Mouse (Mus musculus) midbrain, postnatal 0 days (tissue): ENCODE results near the gene Mical1. TPM values are rescaled to one million over a fixed set of nuclear protein-coding genes. Genes with fewer than 3 reads are reported as not detected.

ENCODE experiments used
- ATAC-seq: fragments of 200-750 bp; cut with Nextera tagmentation; 2 replicates; pipeline ENCODE4 v1.8.0; 2017; ENCODE audit warnings: moderate number of reproducible peaks, mild to moderate bottlenecking, moderate TSS enrichment, moderate library complexity; ENCODE audit not compliant: low FRiP score
- DNase-seq: peaks from one replicate; pipeline ENCODE4 v3.0.0-alpha.2; 2015; ENCODE audit warnings: low spot score
- H3K27ac ChIP-seq: fragments of 300-500 bp; sonication (generic); 2 replicates; pipeline ENCODE4 v1.5.1; 2014; ENCODE audit warnings: low read depth, mild to moderate bottlenecking, low read length, mixed read lengths
- H3K27me3 ChIP-seq: fragments of 300-500 bp; sonication (generic); 2 replicates; pipeline ENCODE4 v1.6.1; 2014; ENCODE audit warnings: low read length, control low read depth, mixed read lengths; ENCODE audit not compliant: insufficient read depth
- H3K36me3 ChIP-seq: fragments of 300-500 bp; sonication (generic); 2 replicates; pipeline ENCODE4 v1.6.1; 2014; ENCODE audit warnings: low read length, control low read depth, mixed read lengths; ENCODE audit not compliant: insufficient read depth
- H3K4me1 ChIP-seq: fragments of 300-500 bp; sonication (generic); 2 replicates; pipeline ENCODE4 v1.6.1; 2014; ENCODE audit warnings: mild to moderate bottlenecking, control low read depth, antibody characterized with exemption, low read length, mixed read lengths; ENCODE audit not compliant: insufficient read depth
- H3K4me2 ChIP-seq: fragments of 300-500 bp; sonication (generic); 2 replicates; pipeline ENCODE4 v1.6.1; 2014; ENCODE audit warnings: low read depth, mild to moderate bottlenecking, low read length, mixed read lengths; ENCODE audit not compliant: poor library complexity, severe bottlenecking
- H3K4me3 ChIP-seq: fragments of 300-500 bp; sonication (generic); 2 replicates; pipeline ENCODE4 v1.5.1; 2014; ENCODE audit warnings: low read depth, mild to moderate bottlenecking, low read length, moderate library complexity
- H3K9ac ChIP-seq: fragments of 300-500 bp; sonication (generic); replicated peaks from 2 replicates; pipeline ENCODE4 v1.6.1; 2014; ENCODE audit warnings: mild to moderate bottlenecking, low read length, moderate library complexity, mixed read lengths; ENCODE audit not compliant: poor library complexity, severe bottlenecking
- H3K9me3 ChIP-seq: fragments of 300-500 bp; sonication (generic); 2 replicates; pipeline ENCODE4 v1.6.1; 2016; ENCODE audit warnings: low read length, control low read depth
- CTCF ChIP-seq: IDR thresholded peaks from 2 replicates; pipeline ENCODE4 v1.5.1; 2016; ENCODE audit warnings: antibody characterized with exemption, mild to moderate bottlenecking
- WGBS: fragments of 180-500 bp; shearing (Covaris S2); extraction: QIAGEN DNeasy Blood & Tissue Kit; methylation state at CpG from one replicate; pipeline ENCODE4 v1.1.7; 2014; 5-methylcytosine and 5-hydroxymethylcytosine counted together
- polyA plus RNA-seq: library from polyadenylated mRNA; unstranded; fragments of >200 nt; fragmentation: Nextera tagmentation; extraction: Ambion mirVana; gene quantifications from 2 replicates; pipeline ENCODE4 v1.2.1, GENCODE M21; 2015
- total RNA-seq: library from RNA; depleted of rRNA; stranded (reverse); fragments of >200 nt; gene quantifications from 2 replicates; pipeline ENCODE4 v1.2.3, GENCODE M21; 2014

Mical1 gene
- total and polyA plus RNA-seq, 2 experiments from 2014 or later: 21.2 to 24.6 TPM

DNA sequence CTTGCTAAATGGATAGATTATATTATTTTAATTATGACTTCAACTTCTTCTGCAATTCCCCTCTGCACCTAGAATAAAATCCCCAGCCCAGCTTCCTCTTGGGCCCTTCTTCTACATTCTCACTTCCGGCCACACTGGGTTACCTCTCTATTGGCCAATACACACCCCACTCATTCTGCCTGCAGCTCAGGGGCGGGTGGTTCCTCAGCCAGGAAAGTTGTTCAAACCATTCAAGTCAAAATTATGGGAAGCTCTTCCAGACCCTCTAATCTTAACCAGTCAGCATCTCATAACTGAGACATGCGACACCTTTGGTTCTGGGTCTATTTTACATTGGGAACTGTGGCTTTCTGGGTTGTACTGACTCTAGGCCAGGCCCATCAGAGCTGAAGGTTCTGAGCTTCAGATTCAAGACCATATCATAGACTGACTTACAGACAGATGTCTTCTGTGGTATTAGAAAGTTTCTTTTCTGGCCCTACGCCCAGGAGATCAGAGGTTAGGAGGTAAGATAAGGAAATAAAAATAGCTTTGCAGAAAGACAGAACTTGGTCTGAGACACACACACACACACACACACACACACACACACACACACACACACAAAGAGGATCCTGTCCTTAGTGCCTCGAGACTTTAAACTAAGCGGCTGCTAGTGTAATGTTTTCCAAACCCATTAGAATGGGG lies 2.2 kb upstream of the Mical1 start:
- Histone ChIP-seq H3K4me1 (no peaks in the 10 kb centered on the region), H3K27ac (no peak overlapping the region), H3K36me3 (no peaks in the 10 kb centered on the region), H3K27me3 (no peaks in the 10 kb centered on the region), H3K4me2 (no peak overlapping the region), H3K9ac (no peak overlapping the region), H3K9me3 (no peaks in the 10 kb centered on the region), H3K4me3 (no peak overlapping the region)
- no peak for TF ChIP-seq CTCF
- 88% methylated on average over 6 of the region's 6 CpGs for WGBS
- no peak for ATAC-seq
- no peak for DNase-seq

DNA sequence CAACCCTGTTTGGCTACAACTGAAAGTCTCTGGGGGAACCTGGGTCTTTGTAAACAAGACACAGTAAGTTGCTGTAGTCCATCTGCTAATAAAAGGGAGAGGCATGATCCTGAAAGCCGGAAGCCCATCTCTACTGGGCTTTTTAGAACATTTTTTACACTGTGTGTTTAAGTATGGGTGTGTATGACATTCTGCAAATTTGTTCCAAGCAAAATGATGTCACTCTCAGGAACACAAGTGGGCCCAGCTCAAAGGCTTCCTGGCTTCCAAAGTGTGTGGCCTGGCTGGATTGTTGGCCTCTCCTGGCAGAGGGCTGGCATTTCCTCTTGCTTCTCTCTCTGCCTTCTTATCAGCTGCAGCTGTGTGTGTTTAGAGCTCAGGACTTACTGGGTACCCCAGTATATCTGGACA lies 1.1 kb upstream of the Mical1 start:
- H3K27ac ChIP-seq: no peak overlapping the region
- no peaks in the 10 kb centered on the region for H3K36me3 ChIP-seq
- no peaks in the 10 kb centered on the region for H3K4me1 ChIP-seq
- DNase-seq: no peak
- no peaks in the 10 kb centered on the region for H3K9me3 ChIP-seq
- no peak overlapping the region for H3K4me2 ChIP-seq
- no peak overlapping the region for H3K4me3 ChIP-seq
- 87% methylated on average over 1 of the region's 1 CpGs for WGBS
- TF ChIP-seq CTCF: no peak
- ATAC-seq: no peak
- no peaks in the 10 kb centered on the region for H3K27me3 ChIP-seq
- H3K9ac ChIP-seq: no peak overlapping the region

DNA sequence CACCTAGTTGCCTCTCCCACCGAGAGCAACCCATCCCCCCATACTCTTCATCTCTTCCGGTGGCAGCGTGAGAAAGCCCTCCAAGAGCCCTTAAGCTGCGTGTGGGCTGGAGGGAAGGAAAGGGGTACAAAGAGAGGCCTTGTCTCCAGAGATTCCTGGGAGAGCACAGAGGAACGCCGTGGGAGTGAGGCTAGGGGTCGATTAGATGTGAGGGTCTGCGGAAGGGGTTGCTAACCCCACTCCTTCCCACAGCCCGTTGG lies 834 bp downstream of the Mical1 start:
- 2% methylated on average over 9 of the region's 9 CpGs for WGBS
- H3K4me2 ChIP-seq: peak overlapping the region; percentile 94
- H3K9me3 ChIP-seq: no peaks in the 10 kb centered on the region
- DNase-seq (peak; percentile 60), ATAC-seq (peak; percentile 54)
- no peaks in the 10 kb centered on the region for H3K36me3 ChIP-seq
- peak overlapping the region; percentile 75 for H3K27ac ChIP-seq
- H3K4me1 ChIP-seq: no peaks in the 10 kb centered on the region
- TF ChIP-seq CTCF: no peak
- peak overlapping the region; percentile 70 for H3K9ac ChIP-seq
- no peaks in the 10 kb centered on the region for H3K27me3 ChIP-seq
- H3K4me3 ChIP-seq: peak overlapping the region; percentile 48

DNA sequence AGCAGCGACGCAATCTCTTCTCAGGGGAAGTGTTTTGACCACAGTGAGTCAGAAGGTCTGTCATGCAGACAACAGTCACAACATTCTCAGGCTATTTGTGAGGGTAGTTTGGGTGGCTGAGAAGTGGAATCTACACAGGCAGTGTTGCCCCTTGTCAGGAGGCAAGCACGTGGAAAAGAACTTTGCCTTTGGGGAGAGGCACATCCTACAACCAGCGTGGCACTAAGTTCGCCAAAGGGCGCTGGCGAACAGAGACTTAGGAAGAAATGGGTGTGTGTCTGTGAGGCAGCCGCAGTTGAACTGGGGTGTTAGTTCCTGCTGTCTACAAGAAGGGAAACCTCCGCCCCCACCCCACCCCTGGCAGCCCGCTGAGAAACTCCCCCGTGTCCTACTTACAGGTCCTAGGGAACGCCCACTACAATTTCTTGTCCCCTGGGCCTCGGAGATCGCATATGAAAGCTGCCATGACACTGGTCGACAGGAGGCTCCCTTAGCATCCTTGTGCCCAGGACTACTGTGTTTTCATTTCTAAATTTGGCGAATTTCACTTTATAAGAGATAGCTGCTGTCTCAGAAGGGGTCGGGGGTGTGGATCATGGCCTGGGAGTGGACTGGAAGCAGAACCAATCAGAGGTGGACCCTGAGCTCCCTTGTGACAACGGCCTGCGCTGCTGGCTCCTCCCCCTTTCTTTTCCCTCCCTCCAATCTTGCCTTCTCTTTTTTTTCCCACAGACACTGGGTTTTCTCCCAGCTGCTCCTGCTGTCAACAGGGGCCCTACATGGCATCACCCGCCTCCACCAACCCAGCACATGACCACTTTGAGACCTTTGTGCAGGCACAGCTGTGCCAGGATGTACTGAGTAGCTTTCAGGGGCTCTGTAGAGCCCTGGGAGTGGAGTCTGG lies 1.4 kb downstream of the Mical1 start:
- DNase-seq (peak; percentile 79), ATAC-seq (peak; percentile 64)
- no peaks in the 10 kb centered on the region for H3K36me3 ChIP-seq
- no peak for TF ChIP-seq CTCF
- no peaks in the 10 kb centered on the region for H3K9me3 ChIP-seq
- peak overlapping the region; percentile 94 for H3K4me2 ChIP-seq
- peak overlapping the region; percentile 48 for H3K4me3 ChIP-seq
- WGBS: 5% methylated on average over 20 of the region's 20 CpGs
- H3K27ac ChIP-seq: peak overlapping the region; percentile 75
- H3K27me3 ChIP-seq: no peaks in the 10 kb centered on the region
- H3K4me1 ChIP-seq: no peaks in the 10 kb centered on the region
- H3K9ac ChIP-seq: peak overlapping the region; percentile 70

DNA sequence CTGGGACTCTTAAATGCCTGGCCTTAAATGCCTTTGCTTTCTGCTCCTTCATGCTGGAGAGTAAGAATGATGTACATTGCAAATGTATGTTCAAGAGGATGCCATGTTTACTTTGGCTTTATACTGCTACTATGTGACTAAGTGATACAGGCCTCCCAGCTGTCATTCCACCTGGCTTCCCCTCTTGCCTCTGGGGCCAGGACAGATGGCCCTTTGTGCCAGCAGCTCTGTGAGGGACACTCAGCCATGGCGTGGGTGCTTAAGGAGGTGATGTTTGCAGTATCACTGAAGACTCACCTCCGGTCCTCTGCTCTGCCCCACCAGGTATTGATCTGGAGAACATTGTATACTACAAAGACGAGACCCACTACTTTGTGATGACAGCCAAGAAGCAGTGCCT lies 3.8 kb downstream of the Mical1 start:
- H3K27ac ChIP-seq: no peak overlapping the region
- no peak overlapping the region for H3K4me3 ChIP-seq
- no peak for DNase-seq
- 97% methylated on average over 3 of the region's 3 CpGs for WGBS
- no peaks in the 10 kb centered on the region for H3K4me1 ChIP-seq
- no peak for TF ChIP-seq CTCF
- no peak for ATAC-seq
- no peak overlapping the region for H3K4me2 ChIP-seq
- H3K9ac ChIP-seq: no peak overlapping the region
- no peaks in the 10 kb centered on the region for H3K9me3 ChIP-seq
- no peaks in the 10 kb centered on the region for H3K27me3 ChIP-seq
- H3K36me3 ChIP-seq: peaks cover 6% of the 10 kb centered on the region; the same call in 1 of the 2 replicates
